Mouse (Mus musculus) hindbrain, embryonic 10.5 days (tissue): ENCODE results near the gene 2610507B11Rik. TPM values are rescaled to one million over a fixed set of nuclear protein-coding genes. Genes with fewer than 3 reads are reported as not detected.
"Not testable (repeated sequence)": the region's sequence is repeated elsewhere in the genome, so short reads cannot be mapped to it uniquely, and the experiment has no call there.

ENCODE experiments used
- DNase-seq: peaks from one replicate; pipeline ENCODE4 v3.0.0-alpha.2; 2017; ENCODE audit warnings: low spot score
- H3K27ac ChIP-seq: fragments of 300-500 bp; sonication (generic); 2 replicates; pipeline ENCODE4 v1.5.1; 2016; ENCODE audit warnings: mild to moderate bottlenecking, moderate library complexity
- H3K27me3 ChIP-seq: fragments of 300-500 bp; sonication (generic); 2 replicates; pipeline ENCODE4 v1.6.1; 2016; ENCODE audit warnings: mild to moderate bottlenecking; ENCODE audit not compliant: poor library complexity, insufficient read depth, severe bottlenecking
- H3K36me3 ChIP-seq: fragments of 300-500 bp; sonication (generic); 2 replicates; pipeline ENCODE4 v1.6.1; 2016; ENCODE audit warnings: mild to moderate bottlenecking, moderate library complexity
- H3K4me1 ChIP-seq: fragments of 300-500 bp; sonication (generic); replicated peaks from 2 replicates; pipeline ENCODE4 v1.6.1; 2016; ENCODE audit warnings: mild to moderate bottlenecking
- H3K4me3 ChIP-seq: fragments of 300-500 bp; sonication (generic); 2 replicates; pipeline ENCODE4 v1.5.1; 2016; ENCODE audit warnings: mild to moderate bottlenecking, moderate library complexity
- H3K9me3 ChIP-seq: fragments of 300-500 bp; sonication (generic); 2 replicates; pipeline ENCODE4 v1.6.1; 2016; ENCODE audit warnings: mild to moderate bottlenecking, moderate library complexity
- WGBS: fragments of 180-500 bp; shearing (Covaris S2); methylation state at CpG from one replicate; pipeline ENCODE4 v1.1.7; 2016; 5-methylcytosine and 5-hydroxymethylcytosine counted together
- polyA plus RNA-seq: library from polyadenylated mRNA; unstranded; fragments of >200 nt; fragmentation: Nextera tagmentation; extraction: Ambion mirVana; gene quantifications from 2 replicates; pipeline ENCODE4 v1.2.1, GENCODE M21; 2016

Gene 2610507B11Rik
- polyA plus RNA-seq, 1 experiment from 2014 or later, result 53.2 TPM

DNA sequence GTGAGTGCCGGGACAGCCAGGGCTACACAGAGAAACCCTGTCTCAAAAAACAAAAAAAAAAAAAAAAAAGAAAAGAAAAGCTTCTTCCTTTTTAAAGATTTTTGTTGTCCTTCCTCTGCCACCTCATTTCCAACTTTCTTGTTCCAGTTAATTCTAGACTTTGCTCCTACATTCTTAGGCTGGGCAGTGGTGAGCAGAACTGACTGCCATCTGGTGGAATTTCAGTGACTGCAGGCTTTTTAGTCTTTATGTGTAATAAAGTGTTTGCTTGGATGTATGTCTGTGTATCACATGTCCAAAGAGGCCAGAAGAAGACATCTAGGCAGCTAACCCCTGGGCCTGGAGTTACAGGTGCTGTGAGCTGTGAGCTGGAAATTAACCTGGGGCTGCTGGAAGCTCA, 4.9 kb upstream of the 2610507B11Rik start:
- H3K4me3 ChIP-seq, result no peak overlapping the region
- 92% methylated on average over 1 of the region's 1 CpGs for WGBS
- no peak for DNase-seq

DNA sequence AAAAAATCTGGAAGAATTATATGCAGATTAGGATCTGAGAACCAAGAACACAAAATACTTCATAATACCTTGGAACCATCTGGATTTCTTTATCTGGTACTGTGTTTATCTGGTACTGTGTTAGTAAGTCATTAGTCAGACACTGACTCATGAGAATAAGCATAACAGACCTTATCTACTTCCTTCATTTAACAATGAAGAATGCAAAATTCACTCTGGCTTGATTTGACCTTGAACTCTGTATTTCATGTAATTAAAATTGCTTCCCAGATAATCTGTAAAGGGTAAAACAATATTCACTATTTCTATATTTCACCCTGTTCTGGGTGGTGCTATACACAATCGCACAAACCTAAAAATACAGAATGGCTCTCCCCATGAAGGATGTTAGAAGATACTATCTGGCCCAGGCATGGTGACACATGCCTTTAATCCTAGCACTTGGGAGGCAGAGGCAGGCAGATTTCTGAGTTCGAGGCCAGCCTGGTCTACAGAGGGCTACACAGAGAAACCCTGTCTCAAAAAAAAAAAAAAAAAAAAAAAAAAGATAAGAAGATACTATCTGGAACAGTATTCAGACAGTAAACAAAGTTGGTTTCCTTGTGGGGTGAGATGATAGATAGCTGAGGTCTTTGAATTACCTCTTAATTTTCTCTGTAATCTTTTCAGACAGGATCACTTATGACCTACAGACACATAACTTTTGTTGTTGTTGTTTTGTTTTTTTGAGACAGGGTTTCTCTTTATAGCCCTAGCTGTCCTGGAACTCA, 878 bp upstream of the 2610507B11Rik start:
- Histone ChIP-seq H3K4me3 (peak overlapping the region; percentile 92), H3K36me3 (peaks cover 30% of the 10 kb centered on the region), H3K4me1 (peaks cover 7% of the 10 kb centered on the region), H3K27me3 (peaks cover 21% of the 10 kb centered on the region), H3K9me3 (no peaks in the 10 kb centered on the region), H3K27ac (no peak overlapping the region)
- WGBS, result 93% methylated on average over 2 of the region's 2 CpGs
- no peak for DNase-seq

More for the DNA sequence above, 4.9 kb upstream of the 2610507B11Rik start:
- H3K9me3 ChIP-seq, result no peaks in the 10 kb centered on the region
- H3K4me1 ChIP-seq, result no peaks in the 10 kb centered on the region
- H3K36me3 ChIP-seq, result peaks cover 40% of the 10 kb centered on the region
- no peak overlapping the region for H3K27ac ChIP-seq
- peaks cover 21% of the 10 kb centered on the region for H3K27me3 ChIP-seq

DNA sequence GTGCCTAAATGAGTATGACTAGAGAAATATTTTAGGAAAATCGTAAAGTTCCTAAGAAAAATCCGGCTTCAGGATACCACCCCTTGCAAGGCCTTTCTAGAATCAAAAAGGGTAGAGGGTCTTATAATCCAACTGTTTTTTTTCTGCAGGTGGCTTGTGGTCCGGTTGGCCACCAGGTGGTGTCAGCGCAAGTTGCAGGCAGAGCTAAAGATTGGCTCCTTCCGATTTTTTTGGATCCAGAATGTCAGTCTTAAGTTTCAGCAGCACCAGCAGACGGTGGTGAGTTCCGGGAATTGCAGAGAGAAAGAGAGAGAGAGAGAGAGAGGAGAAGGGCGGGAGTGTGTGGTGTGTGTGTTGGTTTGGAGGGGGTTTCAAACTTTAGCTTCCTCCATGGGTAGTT, 998 bp downstream of the 2610507B11Rik start:
- 5% methylated on average over 8 of the region's 8 CpGs for WGBS
- Histone ChIP-seq H3K27me3 (peaks cover 21% of the 10 kb centered on the region), H3K9me3 (no peaks in the 10 kb centered on the region), H3K36me3 (peaks cover 45% of the 10 kb centered on the region), H3K27ac (no peak overlapping the region), H3K4me3 (peak overlapping the region; percentile 92), H3K4me1 (peaks cover 7% of the 10 kb centered on the region)
- DNase-seq, result peak; percentile 63

DNA sequence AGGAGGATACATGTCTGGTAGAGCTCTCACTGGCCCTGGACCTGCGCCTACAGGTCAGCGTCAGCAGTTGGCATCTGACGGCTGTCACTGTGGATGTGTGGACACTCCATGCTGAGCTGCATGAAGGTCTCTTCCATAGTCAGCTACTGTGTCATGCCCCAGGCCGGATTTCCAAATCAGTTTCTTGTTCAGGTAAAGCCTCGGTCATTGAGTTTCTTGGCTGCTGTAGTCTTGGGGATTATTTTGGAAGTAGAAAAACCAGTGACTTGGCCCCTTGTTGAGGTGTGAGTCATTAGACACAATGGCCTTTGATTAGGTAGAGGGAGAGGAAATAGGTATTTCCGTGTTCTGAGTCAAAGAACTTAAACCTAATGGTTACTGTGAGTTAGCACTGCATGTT, 4.0 kb downstream of the 2610507B11Rik start:
- no peak for DNase-seq
- WGBS, result 94% methylated on average over 6 of the region's 6 CpGs
- H3K27ac ChIP-seq, result no peak overlapping the region
- no peak overlapping the region for H3K4me3 ChIP-seq
- H3K27me3 ChIP-seq, result peaks cover 3% of the 10 kb centered on the region; the same call in 1 of the 2 replicates
- H3K4me1 ChIP-seq, result peaks cover 7% of the 10 kb centered on the region
- H3K9me3 ChIP-seq, result no peaks in the 10 kb centered on the region
- peaks cover 74% of the 10 kb centered on the region for H3K36me3 ChIP-seq

DNA sequence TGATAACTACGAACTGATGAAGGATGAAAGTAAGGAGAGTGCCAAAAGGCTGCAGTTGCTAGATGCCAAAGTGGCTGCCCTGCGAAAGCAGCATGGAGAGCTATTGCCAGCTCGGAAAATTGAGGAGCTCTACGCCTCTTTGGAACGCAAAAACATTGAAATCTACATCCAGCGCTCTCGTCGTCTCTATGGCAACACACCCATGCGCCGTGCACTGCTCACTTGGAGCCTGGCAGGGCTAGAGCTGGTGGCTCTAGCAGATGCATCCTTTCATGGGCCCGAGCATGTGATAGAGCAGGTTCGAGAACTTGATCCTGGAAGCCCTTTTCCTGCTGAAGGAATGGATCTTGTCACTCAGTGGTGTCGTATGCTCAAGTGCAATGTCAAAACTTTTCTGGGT, 10.4 kb downstream of the 2610507B11Rik start:
- peaks cover 99% of the 10 kb centered on the region for H3K36me3 ChIP-seq
- WGBS, result 91% methylated on average over 13 of the region's 13 CpGs
- H3K9me3 ChIP-seq, result no peaks in the 10 kb centered on the region
- no peak overlapping the region for H3K27ac ChIP-seq
- H3K4me1 ChIP-seq, result no peaks in the 10 kb centered on the region
- H3K4me3 ChIP-seq, result no peak overlapping the region
- no peak for DNase-seq
- H3K27me3 ChIP-seq, result no peaks in the 10 kb centered on the region

DNA sequence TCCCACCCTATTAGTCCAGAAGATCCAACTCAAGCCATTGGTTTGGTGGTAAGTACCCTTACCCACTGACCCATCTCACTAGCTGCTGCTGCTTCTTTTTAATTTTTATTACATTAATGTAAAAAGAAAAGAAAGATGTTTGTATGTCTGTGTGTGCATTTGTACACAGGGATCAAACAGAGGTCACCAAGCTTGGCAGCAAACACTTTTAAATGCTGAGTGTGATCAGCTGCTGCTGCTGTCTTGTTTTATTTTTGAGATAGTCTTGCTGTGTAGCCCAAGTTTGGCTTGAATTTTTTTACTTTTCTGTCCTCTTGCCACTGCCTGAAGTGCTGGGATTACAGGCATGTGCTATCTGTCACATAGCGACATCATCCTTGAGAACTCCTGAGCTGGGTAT, 14.0 kb downstream of the 2610507B11Rik start:
- no peak for DNase-seq
- 94% methylated on average over 1 of the region's 1 CpGs for WGBS
- Histone ChIP-seq H3K36me3 (peaks cover 100% of the 10 kb centered on the region), H3K27me3 (no peaks in the 10 kb centered on the region), H3K4me1 (no peaks in the 10 kb centered on the region), H3K27ac (no peak overlapping the region), H3K9me3 (no peaks in the 10 kb centered on the region), H3K4me3 (no peak overlapping the region)

DNA sequence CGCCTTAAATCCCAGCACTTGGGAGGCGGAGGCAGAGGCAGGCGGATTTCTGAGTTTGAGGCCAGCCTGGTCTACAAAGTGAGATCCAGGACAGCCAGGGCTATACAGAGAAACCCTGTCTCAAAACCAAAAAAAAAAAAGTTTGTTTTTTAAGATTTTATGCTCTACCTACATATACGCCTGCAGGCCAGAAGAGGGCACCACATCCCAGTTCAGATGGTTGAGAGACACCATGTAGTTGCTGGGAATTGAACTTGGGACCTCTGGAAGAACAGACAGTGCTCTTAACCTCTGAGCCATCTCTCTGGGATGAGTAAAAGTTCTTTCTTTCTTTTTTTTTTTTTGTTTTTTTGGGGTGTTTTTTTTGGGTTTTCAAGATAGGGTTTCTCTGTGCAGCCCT, 14.6 kb downstream of the 2610507B11Rik start:
- H3K27ac ChIP-seq, H3K9me3 ChIP-seq: not testable (repeated sequence)
- WGBS, result 93% methylated on average over 4 of the region's 4 CpGs

DNA sequence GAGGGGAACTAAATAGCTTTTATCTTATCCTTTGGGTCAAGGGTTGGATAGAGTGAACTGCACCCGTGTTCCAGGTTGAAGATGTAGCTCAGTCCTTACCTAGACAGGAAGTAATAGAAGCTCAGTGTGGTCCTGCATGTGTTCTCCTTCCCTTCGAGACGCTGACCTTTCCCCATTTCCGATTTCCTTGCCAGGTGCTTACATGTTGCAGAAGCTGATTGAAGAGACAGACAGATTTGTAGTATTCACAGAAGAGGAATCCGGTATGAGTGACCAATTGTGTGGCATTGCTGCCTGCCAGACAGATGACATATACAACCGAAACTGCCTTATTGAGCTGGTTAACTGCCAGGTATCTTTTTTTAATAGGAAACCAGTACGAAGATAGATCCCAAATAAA, 17.3 kb downstream of the 2610507B11Rik start:
- H3K4me1 ChIP-seq, result no peaks in the 10 kb centered on the region
- H3K36me3 ChIP-seq, result peaks cover 100% of the 10 kb centered on the region
- no peaks in the 10 kb centered on the region for H3K9me3 ChIP-seq
- WGBS, result 92% methylated on average over 7 of the region's 7 CpGs
- no peak overlapping the region for H3K4me3 ChIP-seq
- H3K27ac ChIP-seq, result no peak overlapping the region
- H3K27me3 ChIP-seq, result no peaks in the 10 kb centered on the region
- DNase-seq, result no peak

More for the DNA sequence above, 14.6 kb downstream of the 2610507B11Rik start:
- H3K36me3 ChIP-seq, result peaks cover 100% of the 10 kb centered on the region
- H3K27me3 ChIP-seq, H3K4me3 ChIP-seq, DNase-seq, H3K4me1 ChIP-seq: not testable (repeated sequence)

DNA sequence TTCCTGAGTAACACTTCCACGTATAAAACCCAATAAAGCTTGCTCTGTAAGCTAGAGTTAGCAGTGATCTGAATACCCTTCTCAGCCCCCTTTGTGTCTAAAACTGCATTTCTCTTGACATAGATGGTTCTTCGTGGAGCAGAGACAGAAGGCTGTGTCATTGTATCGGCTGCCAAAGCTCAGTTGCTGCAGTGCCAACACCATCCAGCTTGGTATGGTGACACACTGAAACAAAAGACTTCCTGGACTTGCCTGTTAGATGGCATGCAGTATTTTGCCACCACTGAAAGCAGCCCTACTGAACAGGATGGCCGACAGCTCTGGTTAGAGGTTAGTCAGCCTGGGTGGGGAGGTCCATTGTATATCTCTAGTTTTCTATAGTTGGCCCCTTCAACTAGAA, 18.0 kb downstream of the 2610507B11Rik start:
- WGBS, result 91% methylated on average over 4 of the region's 4 CpGs
- Histone ChIP-seq H3K27ac (no peak overlapping the region), H3K27me3 (no peaks in the 10 kb centered on the region), H3K4me1 (no peaks in the 10 kb centered on the region), H3K36me3 (peaks cover 100% of the 10 kb centered on the region), H3K9me3 (no peaks in the 10 kb centered on the region), H3K4me3 (no peak overlapping the region)
- DNase-seq, result no peak

DNA sequence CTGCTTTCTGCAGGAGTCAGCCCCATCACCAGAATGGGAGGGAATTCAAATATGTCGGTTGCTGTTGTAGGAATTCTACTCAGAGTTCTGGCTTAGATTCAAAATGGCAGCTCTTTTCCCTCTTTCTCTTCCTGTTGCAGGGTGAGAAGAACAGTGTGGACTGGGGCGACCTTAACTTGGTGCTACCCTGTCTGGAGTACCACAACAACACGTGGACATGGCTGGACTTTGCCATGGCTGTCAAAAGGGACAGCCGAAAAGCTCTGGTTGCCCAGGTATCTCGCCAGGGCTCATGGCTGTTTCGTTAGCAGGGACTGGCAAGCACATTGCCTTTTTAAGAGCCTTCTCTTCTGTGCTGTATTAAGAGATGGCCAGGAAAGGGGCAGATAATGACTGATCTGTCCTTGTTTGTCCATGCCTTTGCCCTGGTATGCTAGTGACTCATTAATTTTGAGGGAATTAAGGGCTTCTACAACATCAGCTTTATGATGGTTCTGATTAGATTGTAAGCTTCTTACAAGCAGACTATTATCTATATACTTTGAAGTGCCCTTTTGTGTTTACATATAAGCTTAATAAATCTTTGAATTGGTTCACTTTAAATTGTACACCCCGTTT, 27.7 kb downstream of the 2610507B11Rik start:
- no peak overlapping the region for H3K27ac ChIP-seq
- DNase-seq, result no peak
- H3K27me3 ChIP-seq, result no peaks in the 10 kb centered on the region
- H3K9me3 ChIP-seq, result no peaks in the 10 kb centered on the region
- H3K36me3 ChIP-seq, result peaks cover 96% of the 10 kb centered on the region
- 94% methylated on average over 7 of the region's 7 CpGs for WGBS
- H3K4me3 ChIP-seq, result no peak overlapping the region
- H3K4me1 ChIP-seq, result no peaks in the 10 kb centered on the region

DNA sequence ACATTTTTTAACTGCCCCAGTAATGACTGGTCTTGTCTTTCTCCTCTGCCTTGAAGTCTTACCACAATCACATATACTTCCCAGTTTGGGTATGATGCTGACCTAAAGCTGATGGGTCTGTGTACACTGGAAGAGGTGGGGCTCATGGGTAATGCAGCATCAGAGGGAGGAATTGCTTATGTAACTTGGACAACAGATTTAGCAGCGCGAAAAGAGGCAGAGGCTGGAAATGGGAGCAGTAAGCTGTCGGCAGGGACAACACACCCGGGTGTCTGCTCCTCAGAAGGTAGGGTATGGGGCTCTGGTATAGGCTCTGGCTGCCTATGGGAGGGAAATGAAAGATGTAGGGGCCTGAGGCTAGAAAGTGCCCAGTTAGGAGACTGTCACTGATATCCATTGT, 29.1 kb downstream of the 2610507B11Rik start, which contains the start of gene BC030499:
Gene BC030499, plus strand, starts transcription at position 188 of the 400 bp plus-strand sequence.
- Histone ChIP-seq H3K4me1 (no peaks in the 10 kb centered on the region), H3K36me3 (peaks cover 86% of the 10 kb centered on the region), H3K27me3 (no peaks in the 10 kb centered on the region), H3K4me3 (no peak within 1 kb of the TSS), H3K27ac (no peak within 1 kb of the TSS), H3K9me3 (no peaks in the 10 kb centered on the region)
- DNase-seq, result no peak
- WGBS, result 89% methylated on average over 4 of the region's 4 CpGs

DNA sequence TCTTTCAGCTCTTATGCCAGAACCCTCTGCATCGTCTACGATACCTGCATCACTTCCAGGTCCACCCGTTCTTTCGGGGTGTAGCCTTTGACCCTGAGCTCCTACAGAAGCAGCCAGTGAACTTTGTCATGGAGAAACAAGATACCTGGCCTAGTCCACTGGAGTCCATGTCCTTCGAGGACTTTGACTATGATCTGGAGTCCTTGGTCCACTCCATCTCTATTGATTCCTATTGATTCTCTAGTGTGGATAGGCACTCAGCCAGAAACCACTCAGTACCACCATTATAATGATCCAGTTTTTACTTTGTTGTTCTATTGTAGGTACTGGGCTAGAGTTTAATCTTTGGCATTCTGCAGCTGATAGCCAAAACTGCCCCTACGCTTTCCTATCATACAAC, 33.0 kb downstream of the 2610507B11Rik start:
- WGBS, result 92% methylated on average over 6 of the region's 6 CpGs
- Histone ChIP-seq H3K9me3 (no peaks in the 10 kb centered on the region), H3K27me3 (no peaks in the 10 kb centered on the region), H3K27ac (no peak overlapping the region), H3K36me3 (peaks cover 47% of the 10 kb centered on the region), H3K4me1 (no peaks in the 10 kb centered on the region), H3K4me3 (no peak overlapping the region)
- DNase-seq, result no peak

DNA sequence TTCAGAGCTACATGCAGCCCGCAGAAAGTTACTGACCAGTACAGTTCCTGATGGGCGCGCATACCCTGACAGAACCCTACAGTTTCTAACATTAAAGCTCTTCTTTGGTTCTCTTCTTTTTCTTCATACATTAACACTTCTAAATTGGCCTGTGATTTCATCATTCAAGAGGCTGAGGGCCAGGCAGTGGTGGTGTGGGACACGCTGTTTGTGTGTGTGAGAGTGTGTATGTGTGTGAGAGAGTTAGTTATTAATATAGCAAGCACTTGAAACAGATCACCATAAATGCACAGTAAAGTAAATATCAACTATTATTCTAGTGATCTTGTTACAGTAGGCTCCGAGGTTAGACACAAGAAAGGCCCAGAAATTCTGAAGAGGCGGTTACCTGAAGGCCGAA, 39.4 kb downstream of the 2610507B11Rik start:
- 67% methylated on average over 7 of the region's 7 CpGs for WGBS
- DNase-seq, result no peak
- peaks cover 29% of the 10 kb centered on the region for H3K36me3 ChIP-seq
- H3K4me3 ChIP-seq, result peak overlapping the region; percentile 77
- H3K27me3 ChIP-seq, result no peaks in the 10 kb centered on the region
- H3K27ac ChIP-seq, result peak overlapping the region; percentile 93
- peaks cover 28% of the 10 kb centered on the region for H3K4me1 ChIP-seq
- H3K9me3 ChIP-seq, result no peaks in the 10 kb centered on the region
